Mouse (Mus musculus) cortical plate, adult 2 months (tissue): ENCODE measurements around the gene Mycbpap. TPM values are rescaled to one million over a fixed set of nuclear protein-coding genes. Genes with fewer than 3 reads are reported as not detected.

Experiments used
- H3K27ac ChIP-seq: fragments of 200-500 bp; 2 replicates; pipeline ENCODE4 v1.5.1; 2012; ENCODE audit warnings: low read length, control low read depth, inconsistent platforms; ENCODE audit not compliant: insufficient read depth
- H3K4me1 ChIP-seq: fragments of 200-500 bp; 2 replicates; pipeline ENCODE4 v1.6.1; 2011; ENCODE audit warnings: low read length; ENCODE audit not compliant: control insufficient read depth, insufficient read depth
- H3K4me3 ChIP-seq: fragments of 200-500 bp; 2 replicates; pipeline ENCODE4 v1.5.1; 2011; ENCODE audit warnings: mild to moderate bottlenecking, low read length, control low read depth; ENCODE audit not compliant: insufficient read depth
- CTCF ChIP-seq: fragments of 200-500 bp; IDR thresholded peaks from 2 replicates; pipeline ENCODE4 v1.5.1; 2011; ENCODE audit warnings: mild to moderate bottlenecking, control low read depth, low read length; ENCODE audit not compliant: insufficient read depth; ENCODE audit errors: extremely low read depth
- POLR2A ChIP-seq: fragments of 200-500 bp; IDR thresholded peaks from 2 replicates; pipeline ENCODE4 v1.6.1; 2011; ENCODE audit warnings: mild to moderate bottlenecking, low read length, control low read depth; ENCODE audit not compliant: insufficient read depth; ENCODE audit errors: extremely low read depth
- polyA plus RNA-seq: library from polyadenylated mRNA; depleted of rRNA; stranded (reverse); fragments of >200 nt; gene quantifications from 2 replicates; pipeline ENCODE4 v1.2.3, GENCODE M21; 2012; rRNA removed

Mycbpap gene
- polyA plus RNA-seq, 1 experiment, result 2.5 TPM

- TF ChIP-seq POLR2A, result no peak
- TF ChIP-seq CTCF, result no peak
- Histone ChIP-seq H3K27ac (no peak overlapping the region), H3K4me3 (no peak overlapping the region), H3K4me1 (peaks cover 7% of the 10 kb centered on the region)
Observed at GRCm38 (mm10) chr11:94457001-94457400, 64.5 kb downstream of the Mycbpap start.

GRCm38 (mm10) chr11:94456347-94456746 lies 65.2 kb downstream of the Mycbpap start:
- Histone ChIP-seq H3K4me3 (no peak overlapping the region), H3K4me1 (peaks cover 7% of the 10 kb centered on the region), H3K27ac (no peak overlapping the region)
- TF ChIP-seq CTCF (no peak), POLR2A (no peak)

GRCm38 (mm10) chr11:94455161-94455820 lies 66.3 kb downstream of the Mycbpap start:
- Histone ChIP-seq H3K4me1 (peaks cover 7% of the 10 kb centered on the region), H3K27ac (no peak overlapping the region), H3K4me3 (no peak overlapping the region)
- TF ChIP-seq POLR2A (no peak), CTCF (no peak)

- no peak overlapping the region for H3K27ac ChIP-seq
- H3K4me1 ChIP-seq, result peaks cover 7% of the 10 kb centered on the region
- TF ChIP-seq POLR2A (no peak), CTCF (no peak)
- no peak overlapping the region for H3K4me3 ChIP-seq
Observed at GRCm38 (mm10) chr11:94454756-94455155, 66.8 kb downstream of the Mycbpap start.

Other genes with a start within 250 kb of the Mycbpap start
- not detected in 2 replicates for gene Gm21885, start 239.9 kb downstream of the Mycbpap start, polyA plus RNA-seq
- gene Luc7l3, start 199.8 kb downstream of the Mycbpap start, polyA plus RNA-seq, result 138 and 160 TPM in 2 replicates
- 160 and 165 TPM in 2 replicates for gene Ankrd40, start 193.7 kb downstream of the Mycbpap start, polyA plus RNA-seq
- gene Abcc3, start 128.7 kb downstream of the Mycbpap start, polyA plus RNA-seq, result 1.6 and 2.0 TPM in 2 replicates
- 137 and 159 TPM in 2 replicates for gene Cacna1g, start 47.5 kb downstream of the Mycbpap start, polyA plus RNA-seq
- gene Spata20, start 35.6 kb downstream of the Mycbpap start, polyA plus RNA-seq, result 0.15 and 0.25 TPM in 2 replicates
- gene Epn3, start 21.8 kb downstream of the Mycbpap start, polyA plus RNA-seq, result 0.76 and 0.98 TPM in 2 replicates
- gene Rsad1, start 27.5 kb upstream of the Mycbpap start, polyA plus RNA-seq, result 16.9 and 18.3 TPM in 2 replicates
- 0.08 and 0.15 TPM in 2 replicates for gene Chad, start 43.3 kb upstream of the Mycbpap start, polyA plus RNA-seq
- gene Acsf2, start 80.1 kb upstream of the Mycbpap start, polyA plus RNA-seq, result 15.2 and 15.8 TPM in 2 replicates
- 70.9 and 71.8 TPM in 2 replicates for gene Lrrc59, start 108.0 kb upstream of the Mycbpap start, polyA plus RNA-seq
- 122 and 130 TPM in 2 replicates for gene Mrpl27, start 132.0 kb upstream of the Mycbpap start, polyA plus RNA-seq
- gene Eme1, start 132.2 kb upstream of the Mycbpap start, polyA plus RNA-seq, result 0.17 TPM in 2 replicates
- 21.2 and 22.3 TPM in 2 replicates for gene Xylt2, start 155.8 kb upstream of the Mycbpap start, polyA plus RNA-seq
- not detected in 2 replicates for gene Gm11541, start 182.8 kb upstream of the Mycbpap start, polyA plus RNA-seq
- 0.08 and 0.13 TPM in 2 replicates for gene Cdc34b, start 220.0 kb upstream of the Mycbpap start, polyA plus RNA-seq